Mouse (Mus musculus) embryonic facial prominence, embryonic 15.5 days (tissue): Measurements from ENCODE around the gene Slc30a4. TPM values are rescaled to one million over a fixed set of nuclear protein-coding genes. Genes with fewer than 3 reads are reported as not detected.

ENCODE experiments used
- ATAC-seq: fragments of 200-750 bp; cut with Nextera tagmentation; 2 replicates; pipeline ENCODE4 v1.8.0; 2017; ENCODE audit warnings: low read depth, moderate TSS enrichment; ENCODE audit not compliant: insufficient number of reproducible peaks, low FRiP score, low TSS enrichment
- H3K27ac ChIP-seq: fragments of 300-500 bp; sonication (generic); replicated peaks from 2 replicates; pipeline ENCODE4 v1.5.1; 2015; ENCODE audit warnings: mild to moderate bottlenecking, inconsistent platforms
- H3K27me3 ChIP-seq: fragments of 300-500 bp; sonication (generic); 2 replicates; pipeline ENCODE4 v1.6.1; 2015; ENCODE audit warnings: inconsistent platforms
- H3K36me3 ChIP-seq: fragments of 300-500 bp; sonication (generic); 2 replicates; pipeline ENCODE4 v1.6.1; 2015; ENCODE audit warnings: mild to moderate bottlenecking, inconsistent platforms
- H3K4me1 ChIP-seq: fragments of 300-500 bp; sonication (generic); 2 replicates; pipeline ENCODE4 v1.6.1; 2015; ENCODE audit warnings: inconsistent platforms
- H3K4me2 ChIP-seq: fragments of 300-500 bp; sonication (generic); replicated peaks from 2 replicates; pipeline ENCODE4 v1.6.1; 2015; ENCODE audit warnings: mild to moderate bottlenecking, inconsistent platforms
- H3K4me3 ChIP-seq: fragments of 300-500 bp; sonication (generic); replicated peaks from 2 replicates; pipeline ENCODE4 v1.5.1; 2015; ENCODE audit warnings: mild to moderate bottlenecking, inconsistent platforms
- H3K9ac ChIP-seq: fragments of 300-500 bp; sonication (generic); 2 replicates; pipeline ENCODE4 v1.6.1; 2015; ENCODE audit warnings: inconsistent platforms
- H3K9me3 ChIP-seq: fragments of 300-500 bp; sonication (generic); replicated peaks from 2 replicates; pipeline ENCODE4 v1.6.1; 2016; ENCODE audit warnings: inconsistent platforms
- WGBS: fragments of 180-500 bp; shearing (Covaris S2); methylation state at CpG from one replicate; pipeline ENCODE4 v1.1.7; 2015; 5-methylcytosine and 5-hydroxymethylcytosine counted together
- microRNA counts: library from miRNA; unstranded; fragments of <30 nt; microRNA quantifications from one replicate; lab custom pipeline; 2016
- microRNA-seq: library from miRNA; unstranded; fragments of <30 nt; microRNA quantifications from one replicate; pipeline ENCODE4, GENCODE M21; 2016; ENCODE audit warnings: borderline number of aligned reads
- polyA plus RNA-seq: library from polyadenylated mRNA; unstranded; fragments of >200 nt; fragmentation: Nextera tagmentation; extraction: Ambion mirVana; gene quantifications from 2 replicates; pipeline ENCODE4 v1.2.1, GENCODE M21; 2015

The Slc30a4 gene
- polyA plus RNA-seq, 1 experiment from 2014 or later, result 10.2 TPM

GRCm38 (mm10) chr2:122652096-122653084 is 50.1 kb downstream of the Slc30a4 start:
- Histone ChIP-seq H3K9ac (no peak overlapping the region), H3K9me3 (no peaks in the 10 kb centered on the region), H3K27me3 (no peaks in the 10 kb centered on the region), H3K4me1 (no peaks in the 10 kb centered on the region), H3K36me3 (no peaks in the 10 kb centered on the region), H3K4me3 (no peak overlapping the region), H3K4me2 (no peak overlapping the region), H3K27ac (no peak overlapping the region)
- ATAC-seq, result no peak
- WGBS, result 58% methylated on average over 17 of the region's 17 CpGs

GRCm38 (mm10) chr2:122638673-122639072 is 63.8 kb downstream of the Slc30a4 start:
- 43% methylated on average over 5 of the region's 5 CpGs for WGBS
- Histone ChIP-seq H3K27me3 (peaks cover 10% of the 10 kb centered on the region), H3K4me2 (no peak overlapping the region), H3K9me3 (no peaks in the 10 kb centered on the region), H3K4me3 (no peak overlapping the region), H3K27ac (no peak overlapping the region), H3K9ac (no peak overlapping the region), H3K4me1 (peaks cover 5% of the 10 kb centered on the region; the same call in 1 of the 2 replicates), H3K36me3 (no peaks in the 10 kb centered on the region)
- ATAC-seq, result no peak

DNA sequence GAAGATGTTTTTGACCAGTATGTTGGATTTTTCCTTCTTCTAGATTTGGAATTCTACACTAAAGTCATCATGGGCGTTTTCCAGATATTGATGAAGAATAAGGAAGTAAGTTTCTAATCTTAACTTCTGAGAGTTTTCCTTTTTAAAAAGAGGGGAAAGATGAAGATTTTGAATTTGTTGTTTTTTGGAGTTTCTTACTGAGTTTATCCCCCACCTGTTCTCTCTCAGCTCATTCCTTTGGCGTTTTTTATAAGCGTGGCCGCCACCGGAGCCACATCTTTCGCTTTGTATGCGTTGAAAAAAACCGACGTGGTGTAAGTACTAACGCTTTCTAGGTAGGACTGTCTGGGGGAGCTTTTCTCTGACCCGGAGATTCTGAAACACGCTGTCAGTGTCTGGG is 64.4 kb downstream of the Slc30a4 start:
- peaks cover 1% of the 10 kb centered on the region; the same call in 1 of the 2 replicates for H3K36me3 ChIP-seq
- H3K9ac ChIP-seq, result no peak overlapping the region; the same call in 1 of the 2 replicates
- no peak overlapping the region for H3K27ac ChIP-seq
- 29% methylated on average over 12 of the region's 12 CpGs for WGBS
- peaks cover 10% of the 10 kb centered on the region for H3K27me3 ChIP-seq
- H3K4me1 ChIP-seq, result peaks cover 5% of the 10 kb centered on the region; the same call in 1 of the 2 replicates
- ATAC-seq, result no peak
- H3K4me3 ChIP-seq, result peak overlapping the region; percentile 43
- H3K9me3 ChIP-seq, result no peaks in the 10 kb centered on the region
- peak overlapping the region; percentile 82 for H3K4me2 ChIP-seq

DNA sequence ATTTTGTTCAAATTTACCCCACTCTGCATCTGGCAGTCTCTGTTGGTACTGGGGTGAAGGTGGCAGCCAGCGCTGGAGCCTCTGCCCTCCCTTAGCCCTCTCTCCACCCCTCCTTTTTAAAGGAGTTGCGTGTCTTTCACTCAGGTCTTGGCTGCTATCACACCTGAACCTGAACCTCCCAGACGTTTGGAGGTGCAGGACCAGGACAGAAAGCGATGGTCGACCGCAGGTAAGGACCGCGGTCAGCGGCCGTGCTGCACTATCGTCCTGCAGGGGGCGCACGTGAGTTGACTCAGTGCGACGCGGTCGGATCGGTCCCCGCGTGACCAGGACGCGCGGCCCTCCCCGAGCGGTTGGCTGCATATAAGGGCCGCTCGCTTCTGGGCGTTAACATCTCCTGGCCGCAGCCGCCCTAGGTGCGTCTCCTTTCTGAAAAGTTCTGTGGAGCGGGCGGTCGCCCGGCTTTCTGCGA is 64.9 kb downstream of the Slc30a4 start:
- peak overlapping the region; percentile 82 for H3K4me2 ChIP-seq
- H3K9ac ChIP-seq, result no peak overlapping the region; the same call in 1 of the 2 replicates
- H3K36me3 ChIP-seq, result peaks cover 4% of the 10 kb centered on the region; the same call in 1 of the 2 replicates
- H3K4me3 ChIP-seq, result peak overlapping the region; percentile 43
- no peak; the same call in 1 of the 2 replicates for ATAC-seq
- H3K9me3 ChIP-seq, result no peaks in the 10 kb centered on the region
- no peak overlapping the region for H3K27ac ChIP-seq
- peaks cover 5% of the 10 kb centered on the region; the same call in 1 of the 2 replicates for H3K4me1 ChIP-seq
- WGBS, result 1% methylated on average over 36 of the region's 36 CpGs
- peaks cover 10% of the 10 kb centered on the region for H3K27me3 ChIP-seq

GRCm38 (mm10) chr2:122636686-122637085 is 65.8 kb downstream of the Slc30a4 start, which contains the start of gene AA467197:
AA467197 (plus strand) TSS chr2:122636986.
- peaks cover 8% of the 10 kb centered on the region; the same call in 1 of the 2 replicates for H3K36me3 ChIP-seq
- no peaks in the 10 kb centered on the region for H3K9me3 ChIP-seq
- no peak within 1 kb of the TSS for H3K27ac ChIP-seq
- peaks cover 14% of the 10 kb centered on the region for H3K4me1 ChIP-seq
- peaks cover 10% of the 10 kb centered on the region for H3K27me3 ChIP-seq
- no peak for ATAC-seq
- peak within 1 kb of the TSS; percentile 43 for H3K4me3 ChIP-seq
- H3K9ac ChIP-seq, result no peak within 1 kb of the TSS; the same call in 1 of the 2 replicates
- H3K4me2 ChIP-seq, result peak within 1 kb of the TSS; percentile 82
- WGBS, result 40% methylated on average over 3 of the region's 3 CpGs

MicroRNAs encoded within 50 kb of the gene (microRNA counts, 519-probe panel; counts per million panel counts)
- microRNA mmu-miR-147 (lab: Ali Mortazavi, UCI), result not detected

Small RNAs within 50 kb of the gene (microRNA-seq; reads per million reads assigned to microRNA genes)
- 3.6 reads per million, percentile 16 among the genes with 10 or more reads in this experiment for gene Mir147

Other genes with a start within 250 kb of the Slc30a4 start
- gene Gm14085, start 217.7 kb downstream of the Slc30a4 start, polyA plus RNA-seq, result not detected in 2 replicates
- 42.3 and 48.4 TPM in 2 replicates for gene Gatm, start 91.4 kb downstream of the Slc30a4 start, polyA plus RNA-seq
- gene AA467197, start 65.7 kb downstream of the Slc30a4 start, polyA plus RNA-seq, result 0.37 and 0.53 TPM in 2 replicates
- gene Bloc1s6, start 35.8 kb upstream of the Slc30a4 start, polyA plus RNA-seq, result 46.5 and 47.5 TPM in 2 replicates
- gene Sqor, start 62.6 kb upstream of the Slc30a4 start, polyA plus RNA-seq, result 7.5 TPM in 2 replicates